Mouse (Mus musculus) skeletal muscle tissue, adult 2 months (tissue): ENCODE results near the gene Sez6l.

Experiments used
- DNase-seq: peaks from one replicate; pipeline ENCODE4 v3.0.0-alpha.2; 2012; ENCODE audit warnings: low read depth, low spot score

Sez6l gene

DNA sequence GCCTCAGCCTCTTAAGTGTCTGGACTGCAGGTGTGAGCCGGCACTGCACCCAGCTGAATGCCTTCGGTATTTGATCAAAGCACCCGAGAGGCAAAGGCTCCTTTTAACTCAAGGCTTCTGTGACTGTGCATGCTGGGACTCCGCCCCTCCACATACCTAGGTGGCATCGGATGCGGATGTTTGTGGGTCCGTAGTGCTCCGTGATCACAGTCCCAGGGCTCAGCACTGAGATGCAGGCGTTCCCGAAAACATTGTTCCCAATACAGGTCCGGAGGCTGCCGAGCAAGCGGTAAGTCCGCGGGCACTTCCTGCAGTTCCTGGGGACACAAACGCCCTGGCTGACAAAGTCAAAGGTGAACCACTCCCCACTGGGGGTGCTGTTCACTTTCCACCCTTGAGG, 186.0 kb downstream of the Sez6l start:
- DNase-seq, result no peak

DNA sequence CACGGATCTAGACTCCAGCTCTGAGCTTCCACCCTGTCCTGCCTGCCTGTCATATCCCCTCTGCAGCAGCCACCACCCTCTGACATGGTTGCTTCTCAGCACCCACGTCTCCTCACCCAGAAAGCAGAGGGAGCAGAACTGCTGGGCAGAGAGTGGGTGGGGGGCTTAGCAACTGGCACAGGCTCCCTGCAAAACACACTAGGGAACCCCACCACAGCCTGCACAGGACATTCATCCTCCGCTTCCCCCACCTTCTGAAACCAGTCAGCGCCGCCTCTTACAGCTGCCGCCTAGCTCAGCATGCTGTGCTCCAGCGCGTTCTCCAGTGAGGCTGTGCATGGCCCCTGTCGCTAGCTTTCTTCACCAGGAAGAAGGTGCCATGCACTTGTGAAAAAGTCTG, 187.6 kb downstream of the Sez6l start:
- DNase-seq, result no peak

DNA sequence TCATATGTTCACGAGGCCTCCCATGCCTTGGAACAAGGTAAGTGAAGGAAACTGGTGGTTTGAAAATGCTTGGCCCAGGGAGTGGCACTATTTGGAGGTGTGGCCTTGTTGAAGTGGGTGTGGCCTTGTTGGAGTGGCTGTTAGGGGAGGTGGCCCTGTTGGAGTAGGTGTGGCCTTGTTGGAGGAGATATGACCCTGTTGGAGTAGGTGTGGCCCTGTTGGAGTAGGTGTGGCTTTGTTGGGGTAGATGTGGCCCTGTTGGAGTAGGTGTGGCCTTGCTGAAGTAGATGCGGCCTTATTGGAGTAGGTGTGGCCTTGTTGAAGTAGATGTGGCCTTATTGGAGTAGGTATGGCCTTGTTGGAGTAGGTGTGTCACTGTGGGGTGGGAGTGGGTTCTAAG, 191.0 kb downstream of the Sez6l start:
- DNase-seq, result no peak

DNA sequence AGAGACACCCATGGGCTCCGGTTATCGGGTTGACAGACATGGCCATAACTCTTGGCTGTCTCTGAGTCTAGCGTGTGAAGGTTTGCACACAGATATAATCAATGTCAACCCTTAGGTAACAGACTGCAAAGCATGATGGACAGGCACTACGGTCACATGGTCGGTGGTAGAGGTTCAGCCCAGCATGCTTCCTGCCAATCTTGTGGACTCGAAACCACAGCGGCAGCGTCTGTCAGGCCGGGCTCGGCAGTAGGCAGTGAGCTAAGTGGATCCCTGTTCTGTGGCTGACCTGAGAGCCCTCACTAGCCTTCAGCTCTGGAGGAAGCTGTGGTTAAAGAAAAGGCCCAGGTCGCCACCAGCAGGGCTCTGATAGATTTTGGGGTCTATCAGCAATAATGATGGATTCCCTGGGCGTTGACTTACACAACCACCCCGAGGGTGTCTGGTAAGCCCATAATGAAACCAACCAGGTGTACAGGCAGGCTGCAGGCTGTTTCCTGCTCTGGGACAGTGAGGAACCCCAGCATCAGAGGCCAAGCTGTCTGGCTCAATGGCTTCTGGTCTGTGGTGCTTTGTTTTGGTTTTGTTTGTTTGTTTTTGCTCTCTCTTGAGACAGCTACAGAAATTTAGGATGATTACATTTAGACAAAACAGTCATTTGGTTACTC, 192.0 kb downstream of the Sez6l start:
- DNase-seq, result no peak

DNA sequence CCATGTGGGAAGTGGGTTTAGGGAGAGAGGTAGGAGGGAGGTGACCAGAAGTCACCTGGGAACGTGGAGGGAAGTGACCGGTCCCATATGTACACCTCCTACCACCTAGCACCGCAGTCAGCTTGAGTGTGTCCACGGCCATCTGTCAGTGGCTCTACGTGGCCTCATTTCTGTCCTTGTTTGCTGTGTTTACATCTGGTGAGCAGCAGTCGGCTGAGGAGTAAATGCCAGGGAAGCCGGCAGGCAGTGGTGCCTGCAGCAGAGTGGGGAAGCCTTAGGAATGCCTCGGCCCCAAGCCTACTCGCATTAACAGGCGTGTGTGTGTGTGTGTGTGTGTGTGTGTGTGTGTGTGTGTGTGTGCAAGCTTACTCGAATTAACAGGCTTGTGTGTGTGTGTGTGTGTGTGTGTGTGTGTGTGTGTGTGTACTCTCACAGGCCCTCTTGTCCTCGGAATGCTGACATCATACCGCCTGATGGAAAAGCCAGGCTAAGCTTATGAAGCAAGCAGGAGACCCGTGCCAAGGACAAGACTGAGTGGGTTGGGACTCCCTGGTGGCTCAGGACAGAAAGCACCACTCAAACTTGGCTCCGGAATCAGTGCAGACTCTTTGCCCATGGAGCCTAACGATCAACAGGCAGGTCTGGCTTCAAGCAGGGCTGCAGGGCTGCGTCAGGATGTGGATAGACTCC, 194.2 kb downstream of the Sez6l start:
- DNase-seq, result peak; percentile 84

DNA sequence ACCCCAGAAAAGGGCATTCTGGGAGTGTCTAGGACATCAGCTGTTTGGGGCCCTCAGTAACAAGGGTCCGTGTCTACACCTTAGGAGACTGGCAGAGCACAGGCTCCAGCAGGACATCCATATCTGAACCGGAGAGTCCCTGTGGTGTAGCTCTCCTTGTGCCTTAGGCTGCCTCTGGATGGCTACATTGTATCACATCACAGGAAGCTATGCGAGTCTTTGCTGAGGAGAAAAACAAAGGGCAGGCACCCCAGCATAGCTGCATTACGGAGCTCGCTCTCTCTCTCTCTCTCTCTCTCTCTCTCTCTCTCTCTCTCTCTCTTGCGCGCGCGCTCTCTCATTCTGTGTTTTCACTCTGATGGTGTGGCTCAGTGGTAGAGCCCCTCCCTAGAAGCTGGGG, 194.9 kb downstream of the Sez6l start:
- no peak for DNase-seq

DNA sequence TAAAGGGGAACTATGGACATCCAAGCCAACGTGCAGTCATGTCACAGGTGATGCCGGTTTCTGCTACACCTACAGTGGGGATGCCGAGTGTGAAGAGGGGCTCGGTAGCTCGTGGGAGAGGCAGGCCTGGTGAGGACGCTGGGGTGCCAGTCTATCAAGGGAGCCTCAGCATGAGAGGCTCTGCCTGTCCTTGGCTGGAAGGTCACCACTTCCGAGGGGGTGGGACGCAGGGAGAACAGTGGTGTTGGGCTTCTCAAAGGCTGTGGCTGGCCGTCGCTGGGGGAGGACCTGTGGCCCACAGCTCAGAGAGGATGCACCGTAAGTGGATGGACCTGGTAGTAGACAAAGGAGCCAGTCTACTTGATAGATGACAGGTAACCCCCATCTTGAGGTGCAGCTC, 195.8 kb downstream of the Sez6l start:
- no peak for DNase-seq

DNA sequence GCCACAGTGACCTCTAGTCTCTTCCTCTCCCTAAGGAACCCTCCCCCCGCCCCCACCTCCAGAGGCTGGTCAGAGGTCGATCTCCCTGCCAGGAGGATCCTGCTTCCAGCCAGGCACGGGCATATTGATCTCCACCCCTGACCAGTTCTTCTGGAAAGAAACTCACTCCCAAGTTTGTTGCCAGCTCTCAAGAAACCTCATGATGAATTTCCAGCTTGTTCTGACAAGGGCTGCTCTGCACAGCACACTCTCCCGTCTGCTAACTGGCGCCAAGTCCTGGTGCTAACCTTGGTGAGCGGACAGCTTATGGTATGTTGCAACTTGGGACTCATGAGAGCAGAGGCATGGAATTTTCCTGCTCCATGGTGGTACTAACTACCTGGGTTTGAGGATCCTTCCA, 198.3 kb downstream of the Sez6l start:
- DNase-seq, result peak; percentile 10

DNA sequence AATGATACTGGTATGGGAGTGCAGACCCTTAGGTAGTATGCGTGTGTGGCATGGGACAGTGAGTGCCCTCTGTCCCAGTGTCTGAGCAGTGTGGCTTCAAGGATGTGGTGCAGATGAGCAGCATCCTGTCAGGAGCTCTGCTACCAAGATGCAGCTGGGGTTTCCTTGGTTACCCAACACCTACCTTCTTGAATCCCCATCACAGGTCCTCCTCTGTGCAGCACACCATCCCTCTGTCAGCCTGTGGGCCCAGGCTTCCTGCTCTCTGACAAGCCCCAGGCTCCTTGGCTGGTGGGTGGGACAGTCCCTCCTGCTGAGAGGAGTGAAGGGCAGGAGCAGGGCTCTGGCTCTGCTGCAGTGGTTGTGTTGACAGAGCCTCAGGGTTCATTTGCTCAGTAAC, 199.6 kb downstream of the Sez6l start:
- no peak for DNase-seq

DNA sequence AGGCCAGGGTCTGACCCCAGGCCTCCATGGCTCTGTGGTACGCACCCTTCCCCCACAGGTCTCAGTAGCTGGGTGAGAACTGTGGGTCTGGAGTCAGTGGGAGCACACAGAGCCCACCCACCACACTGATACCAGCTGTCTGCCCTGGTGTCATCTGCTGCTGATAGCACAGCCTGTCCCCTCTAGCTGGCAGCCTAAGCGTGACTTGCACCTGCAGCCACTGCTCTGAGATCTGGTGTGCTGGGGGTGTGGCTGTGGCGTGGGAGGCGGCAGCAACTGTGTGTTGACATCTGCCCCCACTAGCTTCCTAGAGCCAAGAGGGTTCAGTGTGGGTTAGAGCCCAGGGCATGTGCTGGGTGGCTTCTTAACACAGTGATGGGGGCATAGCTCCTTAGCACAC, 200.9 kb downstream of the Sez6l start:
- DNase-seq, result no peak

DNA sequence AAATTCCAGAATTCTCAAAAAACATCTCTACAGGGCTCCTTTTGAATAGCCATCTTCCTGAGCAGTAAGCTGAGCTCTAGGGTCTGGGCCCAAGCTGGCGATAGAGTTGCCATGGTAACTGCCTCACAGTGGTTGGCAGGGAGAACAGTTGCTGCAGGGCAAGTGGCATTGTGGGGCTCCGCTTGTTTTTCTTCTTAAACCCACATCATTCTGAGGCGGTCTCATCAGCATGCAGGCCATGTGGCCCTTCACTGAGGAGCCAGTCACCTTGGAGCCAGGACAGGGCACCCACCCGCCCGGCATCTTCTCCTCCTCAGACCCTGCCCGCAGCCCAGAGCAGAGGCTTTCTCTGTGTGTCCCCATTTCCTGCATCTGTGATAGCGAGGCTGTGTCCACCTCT, 205.1 kb downstream of the Sez6l start:
- no peak for DNase-seq

DNA sequence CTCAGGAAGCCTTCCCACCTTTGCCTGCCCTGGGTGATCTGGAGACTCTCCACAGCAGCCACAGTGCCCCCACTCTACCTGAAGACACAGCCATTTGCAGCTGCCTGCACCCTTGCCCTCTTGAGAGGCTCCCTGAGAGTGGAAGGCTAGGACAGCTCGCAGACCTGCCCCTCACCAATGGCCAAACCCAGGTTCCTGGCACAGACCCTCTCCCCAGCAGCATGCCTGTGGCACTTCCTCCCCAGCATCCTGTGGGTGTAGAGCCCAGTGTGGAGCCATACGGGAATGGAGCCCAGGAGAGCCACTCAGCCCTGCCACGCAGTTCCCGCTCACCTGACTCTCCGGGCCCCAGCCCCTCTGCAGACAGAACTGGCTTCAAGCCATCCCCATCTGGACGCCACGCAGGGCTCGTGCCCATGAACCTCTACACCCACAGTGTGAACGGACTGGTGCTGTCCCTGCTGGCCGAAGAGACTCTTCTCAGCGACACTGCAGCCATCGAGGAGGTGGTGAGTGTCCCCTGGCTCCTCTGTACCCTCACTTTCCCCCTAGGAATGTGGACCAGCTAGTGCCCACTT, 206.7 kb downstream of the Sez6l start:
- no peak for DNase-seq

DNA sequence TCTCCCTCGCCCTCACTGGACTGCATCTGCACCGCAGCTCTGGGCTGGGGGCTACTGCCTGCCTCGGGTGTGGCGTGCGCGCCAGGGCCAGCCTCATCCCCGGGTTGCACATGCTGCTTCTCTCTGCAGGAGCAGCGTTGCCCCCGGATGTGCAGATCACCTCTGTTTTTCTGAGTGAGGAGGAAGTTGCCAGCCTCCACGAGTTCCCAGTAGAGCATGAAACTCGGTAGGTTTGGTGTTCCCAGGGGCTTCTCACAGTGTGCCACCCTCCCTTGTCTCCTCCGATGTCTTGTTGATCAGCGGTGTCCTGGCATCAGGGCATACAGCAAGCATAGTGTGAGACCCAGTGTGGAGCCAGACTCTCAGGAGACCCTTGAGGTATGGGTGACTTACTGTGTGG, 207.7 kb downstream of the Sez6l start:
- DNase-seq, result no peak
